In genomic region chr1:55160831-55161638, GRCm38 (mm10) we compare ENCODE assay signal across 8 mouse cellular contexts. TPM values are rescaled to one million over a fixed set of nuclear protein-coding genes. Genes with fewer than 3 reads are reported as not detected.
DNase-seq lines count a peak whose midpoint lies in the region.

No protein-coding gene starts in this region.

- peak; percentile 24 for DNase-seq in ovary, adult 18-20 months (ENCODE audit: low spot score)
- DNase-seq in ovary, postnatal 14 days (ENCODE audit: low spot score), result no peak
- peak; percentile 40 for DNase-seq in cerebellum, adult 9-10 months
- peak; percentile 47 for DNase-seq in layer of hippocampus, adult 9-10 months (ENCODE audit: low spot score)
- DNase-seq in right cerebral cortex, postnatal 10 days (ENCODE audit: low spot score in 2 of 2), result peak; percentile 46 to 71
- DNase-seq in gastrocnemius, postnatal 4 days (ENCODE audit: low spot score in 2 of 2), result no peak
- no peak for DNase-seq in heart, adult 9 months (ENCODE audit: low spot score in 2 of 2)
- DNase-seq in urinary bladder, adult 2 months (ENCODE audit: low spot score), result no peak

RNA-seq across cellular contexts. Expression of gene Mob4, which starts 30.0 kb away (rescaled TPM):
- 10 to 100 TPM; 53.1 to 56.2 TPM for total RNA-seq in gastrocnemius, postnatal 4 days (2021)
- 47.7 and 50.7 TPM in 2 replicates for polyA plus RNA-seq in urinary bladder, adult 2 months (2012; rRNA removed)

Comparison
In these comparisons a context has a peak if more than half of its experiments do, and no peak if none do; other contexts are left out.
1. DNase-seq: peak in ovary, adult 18-20 months (single experiment), cerebellum, adult 9-10 months (single experiment), layer of hippocampus, adult 9-10 months (single experiment) and right cerebral cortex, postnatal 10 days (2 of 2); none in ovary, postnatal 14 days (single experiment), gastrocnemius, postnatal 4 days (0 of 2), heart, adult 9 months (0 of 2) and urinary bladder, adult 2 months (single experiment).